Mouse (Mus musculus) large intestine, adult 2 months (tissue): ENCODE results near the gene Trp53i13. TPM values are rescaled to one million over a fixed set of nuclear protein-coding genes. Genes with fewer than 3 reads are reported as not detected.

Experiments used
- DNase-seq: peaks from one replicate; pipeline ENCODE4 v3.0.0-alpha.2; 2012; ENCODE audit warnings: low read depth, low spot score
- WGBS: fragments of 180-500 bp; shearing (Covaris S2); methylation state at CpG from one replicate; pipeline ENCODE4 v1.1.7; 2018; 5-methylcytosine and 5-hydroxymethylcytosine counted together
- polyA plus RNA-seq: library from polyadenylated mRNA; depleted of rRNA; stranded (reverse); fragments of >200 nt; gene quantifications from 2 replicates; pipeline ENCODE4 v1.2.3, GENCODE M21; 2012

Trp53i13 gene
- polyA plus RNA-seq, 1 experiment, result 22.6 TPM

DNA sequence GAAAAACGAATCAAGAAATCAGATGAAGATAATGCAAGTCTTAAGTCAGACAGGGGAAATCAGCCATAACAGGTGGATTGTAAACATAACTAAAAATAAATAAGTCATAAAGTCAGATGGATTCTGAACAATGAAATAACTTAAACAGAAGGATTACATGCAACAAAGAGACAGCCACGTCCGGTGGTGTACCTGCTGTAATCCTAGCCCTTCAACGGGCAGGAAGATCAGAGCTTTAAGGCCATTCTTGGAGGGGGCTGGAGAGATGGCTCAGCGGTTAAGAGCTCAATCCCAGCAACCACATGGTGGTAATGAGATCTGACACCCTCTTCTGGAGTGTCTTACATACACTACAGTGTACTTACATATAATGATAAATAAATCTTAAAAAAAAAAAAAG lies 4.4 kb downstream of the Trp53i13 start:
- DNase-seq, result no peak
- WGBS, result 68% methylated on average over 5 of the region's 5 CpGs

DNA sequence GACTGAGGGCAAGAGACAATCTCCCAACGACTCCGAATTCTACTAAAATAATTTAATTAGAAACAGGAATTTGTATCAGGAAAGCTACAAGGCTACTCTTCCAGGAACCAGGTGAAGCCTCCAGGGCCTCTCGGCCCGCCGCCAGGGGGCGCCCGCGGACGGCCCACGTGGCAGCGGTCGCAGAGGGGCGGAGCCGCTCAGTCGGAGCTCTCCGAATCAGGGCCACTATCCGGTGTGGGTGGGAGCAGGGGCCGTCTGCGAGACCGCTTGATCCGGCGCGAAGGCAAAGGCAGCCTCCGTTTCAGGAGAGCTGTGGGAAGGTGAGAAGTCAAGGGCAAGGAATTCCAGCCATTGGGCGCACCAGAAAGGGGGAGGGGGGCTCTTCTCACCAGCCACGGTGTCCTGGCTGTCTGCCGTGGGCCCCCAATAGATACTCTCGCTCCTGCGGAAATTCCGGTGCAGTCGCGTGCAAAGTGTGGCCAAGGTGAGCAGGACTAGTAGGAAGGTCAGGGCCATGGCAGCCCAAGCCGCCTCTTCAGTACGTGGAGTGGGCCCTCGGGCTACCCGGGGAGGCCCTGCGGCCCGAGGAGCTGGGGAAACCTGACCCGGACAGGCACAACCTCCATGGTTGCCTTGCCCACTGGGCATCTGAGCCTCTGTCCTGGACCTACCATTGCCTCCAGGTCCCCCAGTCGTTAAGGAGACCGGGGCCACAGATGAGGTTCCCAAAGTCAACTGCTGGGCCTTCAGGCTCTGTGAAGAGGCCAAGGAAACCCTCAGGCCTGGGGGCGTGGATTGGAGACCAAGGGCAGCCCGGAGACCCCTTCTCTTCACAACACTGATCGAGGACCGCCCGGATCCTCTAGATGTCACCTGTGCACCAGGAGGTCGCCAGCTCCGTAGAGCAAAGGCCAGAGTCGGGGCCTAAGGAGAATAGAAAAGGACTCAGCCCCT lies 7.4 kb downstream of the Trp53i13 start:
- WGBS, result 28% methylated on average over 49 of the region's 49 CpGs
- no peak for DNase-seq

DNA sequence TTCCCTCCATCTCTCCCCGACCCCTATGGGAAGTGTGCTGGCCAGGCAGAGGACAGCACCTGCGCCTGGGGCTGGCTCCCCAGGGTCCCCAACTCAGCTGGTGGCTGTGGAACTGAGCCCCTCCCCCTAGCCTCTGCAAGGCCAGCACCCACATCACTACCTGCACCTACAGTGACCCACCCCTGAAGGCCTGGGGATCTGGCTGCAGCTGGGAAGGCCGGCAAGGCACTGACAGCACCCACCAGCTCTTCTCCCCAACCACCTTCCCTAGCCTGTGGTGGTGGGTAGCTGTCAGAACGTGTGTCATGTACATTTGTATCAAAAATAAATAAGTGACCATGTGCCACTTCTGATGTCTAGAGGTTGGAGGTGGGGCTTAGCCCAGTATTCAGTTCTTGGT lies 8.4 kb downstream of the Trp53i13 start:
- no peak for DNase-seq
- WGBS, result 75% methylated on average over 4 of the region's 4 CpGs

DNA sequence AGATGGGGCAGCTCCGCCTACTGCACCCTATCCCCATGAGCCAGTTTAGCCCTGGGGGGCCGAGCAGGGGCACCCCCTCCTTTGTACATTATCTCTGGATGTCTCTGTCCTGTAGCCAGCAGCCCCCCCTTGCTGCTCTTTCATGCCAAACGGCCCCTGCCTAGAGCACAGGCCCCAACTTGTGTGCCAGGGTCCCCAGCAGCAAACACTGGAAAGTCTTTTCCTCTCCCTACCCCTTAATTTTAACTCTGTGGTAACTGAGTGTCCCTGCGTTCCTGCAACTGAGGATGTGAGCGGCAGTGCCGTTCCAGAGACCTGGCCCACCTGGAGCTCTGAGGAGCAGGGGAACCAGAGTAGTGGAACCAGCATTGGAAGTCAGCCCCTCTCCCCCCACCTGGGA lies 8.8 kb downstream of the Trp53i13 start:
- 89% methylated on average over 6 of the region's 6 CpGs for WGBS
- DNase-seq, result no peak

DNA sequence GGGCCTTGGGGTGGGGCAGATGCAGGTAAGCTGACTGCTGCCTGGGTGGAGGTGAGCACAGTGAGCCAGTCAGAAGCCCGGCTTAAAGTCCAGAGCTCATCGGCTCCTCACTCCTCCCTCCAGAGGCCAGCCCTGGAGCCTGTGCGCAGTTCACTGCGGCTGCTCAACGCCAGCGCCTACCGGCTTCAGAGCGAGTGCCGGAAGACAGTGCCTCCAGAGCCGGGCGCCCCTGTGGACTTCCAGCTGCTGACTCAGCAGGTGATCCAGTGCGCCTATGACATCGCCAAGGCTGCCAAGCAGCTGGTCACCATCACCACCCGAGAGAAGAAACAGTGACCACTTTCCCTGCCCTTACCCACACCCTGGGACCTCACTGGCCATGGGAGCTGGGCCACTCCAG lies 9.5 kb downstream of the Trp53i13 start:
- no peak for DNase-seq
- 45% methylated on average over 14 of the region's 14 CpGs for WGBS

DNA sequence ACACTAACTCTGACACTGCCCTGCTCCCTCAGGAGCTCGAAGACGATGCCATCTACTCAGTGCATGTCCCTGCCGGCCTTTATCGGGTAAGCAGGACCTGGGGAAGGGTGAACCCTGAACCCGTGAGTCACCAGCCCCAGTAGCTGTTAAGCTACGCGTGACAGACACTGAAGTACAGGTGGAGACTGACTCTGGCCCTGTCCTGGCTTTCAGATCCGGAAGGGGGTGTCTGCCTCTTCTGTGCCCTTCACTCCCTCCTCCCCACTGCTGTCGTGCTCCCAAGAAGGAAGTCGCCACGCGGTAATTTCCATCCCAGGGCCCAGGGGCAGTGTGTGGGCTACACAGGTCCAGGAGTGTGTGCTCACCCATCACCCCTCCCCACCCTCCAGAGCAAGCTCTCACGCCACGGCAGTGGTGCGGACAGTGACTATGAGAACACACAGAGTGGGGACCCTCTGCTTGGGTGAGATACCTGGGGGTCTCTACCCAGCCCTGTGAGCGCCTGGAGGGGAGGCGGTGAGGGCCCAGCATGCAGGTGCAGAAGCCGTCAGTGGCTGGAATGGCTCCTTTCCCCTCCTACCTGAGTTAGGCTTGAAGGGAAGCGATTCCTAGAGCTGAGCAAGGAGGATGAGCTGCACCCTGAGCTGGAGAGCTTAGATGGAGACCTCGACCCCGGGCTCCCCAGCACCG lies 10.3 kb downstream of the Trp53i13 start:
- no peak for DNase-seq
- WGBS, result 76% methylated on average over 22 of the region's 22 CpGs

DNA sequence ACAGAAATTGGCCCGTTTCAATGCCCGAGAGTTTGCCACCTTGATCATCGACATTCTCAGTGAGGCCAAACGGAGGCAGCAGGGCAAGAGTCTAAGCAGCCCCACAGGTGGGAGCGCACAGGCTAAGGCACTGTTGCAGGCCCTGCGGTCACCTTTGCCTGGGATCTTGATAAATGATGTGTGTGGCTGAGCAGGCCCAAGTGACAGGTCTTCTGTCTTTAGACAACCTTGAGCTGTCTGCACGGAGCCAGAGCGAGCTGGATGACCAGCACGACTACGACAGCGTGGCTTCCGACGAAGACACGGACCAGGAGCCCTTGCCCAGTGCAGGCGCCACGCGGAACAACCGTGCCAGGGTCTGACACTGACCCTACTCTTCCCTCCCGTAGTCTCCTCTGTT lies 11.4 kb downstream of the Trp53i13 start:
- no peak for DNase-seq

DNA sequence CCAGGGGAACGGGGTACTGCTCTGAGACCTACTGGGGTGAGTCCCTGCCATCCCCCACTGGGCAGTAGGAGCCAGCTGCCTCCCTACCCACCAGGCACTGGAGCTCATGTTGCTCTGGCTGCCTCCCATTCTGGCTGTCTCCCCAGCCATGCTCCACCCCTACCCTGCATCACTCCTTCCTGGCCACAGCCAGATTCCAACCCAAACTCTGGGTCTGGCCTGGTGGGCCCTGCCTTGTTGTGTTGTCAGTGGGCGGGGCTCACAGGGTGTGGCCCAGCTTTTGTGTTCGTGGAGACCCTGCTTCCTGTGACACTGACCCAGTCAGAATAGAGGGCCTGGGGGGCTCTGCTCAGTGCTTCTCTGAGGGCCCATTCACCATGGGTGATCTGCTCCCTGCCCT lies 12.3 kb downstream of the Trp53i13 start:
- WGBS, result 72% methylated on average over 3 of the region's 3 CpGs
- no peak for DNase-seq

More for the DNA sequence above, 11.4 kb downstream of the Trp53i13 start:
- 94% methylated on average over 19 of the region's 19 CpGs for WGBS

DNA sequence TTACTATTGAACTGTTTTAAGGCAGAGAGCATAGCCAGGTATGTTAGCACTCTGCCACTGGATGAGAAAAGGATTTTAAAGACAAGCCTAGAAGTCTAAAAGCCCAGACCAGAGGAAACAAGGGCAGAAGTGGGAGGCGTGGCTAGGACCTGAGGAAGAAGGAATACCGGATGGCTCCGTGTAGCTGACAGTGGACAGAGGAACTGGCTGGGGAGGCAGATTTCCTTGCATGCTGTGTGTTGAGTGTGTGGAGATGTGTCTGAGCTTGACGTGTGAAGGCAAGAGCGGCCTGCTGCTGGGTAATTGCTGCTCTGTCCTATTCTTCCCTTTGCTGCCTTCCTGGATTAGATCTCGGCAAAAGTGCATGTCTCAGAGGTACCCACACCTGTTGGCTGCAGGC lies 13.3 kb downstream of the Trp53i13 start:
- DNase-seq, result no peak
- WGBS, result 84% methylated on average over 6 of the region's 6 CpGs

DNA sequence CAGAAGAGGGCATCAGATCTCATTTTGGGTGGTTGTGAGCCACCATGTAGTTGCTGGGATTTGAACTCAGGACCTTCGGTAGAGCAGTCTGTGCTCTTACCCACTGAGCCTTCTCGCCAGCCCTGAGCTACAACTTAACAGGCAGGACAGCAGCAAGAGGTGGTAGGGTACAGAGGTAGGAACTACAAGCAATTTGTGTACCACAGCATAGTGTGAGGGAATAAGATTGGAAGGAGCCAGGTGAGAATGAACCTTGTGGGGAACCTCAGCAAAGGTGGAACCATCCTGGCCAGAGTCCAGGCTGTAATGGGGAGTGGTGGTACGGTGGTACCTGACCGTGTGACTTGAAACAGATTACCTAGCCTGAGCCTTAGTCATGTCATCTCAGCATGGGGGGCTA lies 13.8 kb downstream of the Trp53i13 start:
- DNase-seq, result no peak
- 92% methylated on average over 4 of the region's 4 CpGs for WGBS

DNA sequence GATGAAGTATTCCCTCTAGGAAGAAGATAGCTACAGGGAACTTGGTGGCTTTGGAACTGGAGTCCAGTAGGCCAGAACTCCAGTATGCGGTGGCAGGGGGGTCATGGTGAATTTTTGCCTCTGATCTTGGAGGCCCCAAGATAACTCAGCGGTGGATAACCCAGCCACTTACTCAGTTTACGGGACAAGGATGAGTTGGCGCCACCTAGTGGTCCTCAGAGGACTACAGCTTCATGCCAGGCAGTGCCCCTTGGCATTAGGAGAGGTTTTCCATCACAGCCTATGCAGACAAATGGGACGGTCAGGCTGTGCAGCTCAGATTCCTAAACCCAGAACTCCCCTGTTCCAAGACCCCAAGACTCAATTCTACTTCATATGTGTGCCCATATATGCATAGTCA lies 14.4 kb downstream of the Trp53i13 start:
- DNase-seq, result no peak
- 15% methylated on average over 5 of the region's 5 CpGs for WGBS

DNA sequence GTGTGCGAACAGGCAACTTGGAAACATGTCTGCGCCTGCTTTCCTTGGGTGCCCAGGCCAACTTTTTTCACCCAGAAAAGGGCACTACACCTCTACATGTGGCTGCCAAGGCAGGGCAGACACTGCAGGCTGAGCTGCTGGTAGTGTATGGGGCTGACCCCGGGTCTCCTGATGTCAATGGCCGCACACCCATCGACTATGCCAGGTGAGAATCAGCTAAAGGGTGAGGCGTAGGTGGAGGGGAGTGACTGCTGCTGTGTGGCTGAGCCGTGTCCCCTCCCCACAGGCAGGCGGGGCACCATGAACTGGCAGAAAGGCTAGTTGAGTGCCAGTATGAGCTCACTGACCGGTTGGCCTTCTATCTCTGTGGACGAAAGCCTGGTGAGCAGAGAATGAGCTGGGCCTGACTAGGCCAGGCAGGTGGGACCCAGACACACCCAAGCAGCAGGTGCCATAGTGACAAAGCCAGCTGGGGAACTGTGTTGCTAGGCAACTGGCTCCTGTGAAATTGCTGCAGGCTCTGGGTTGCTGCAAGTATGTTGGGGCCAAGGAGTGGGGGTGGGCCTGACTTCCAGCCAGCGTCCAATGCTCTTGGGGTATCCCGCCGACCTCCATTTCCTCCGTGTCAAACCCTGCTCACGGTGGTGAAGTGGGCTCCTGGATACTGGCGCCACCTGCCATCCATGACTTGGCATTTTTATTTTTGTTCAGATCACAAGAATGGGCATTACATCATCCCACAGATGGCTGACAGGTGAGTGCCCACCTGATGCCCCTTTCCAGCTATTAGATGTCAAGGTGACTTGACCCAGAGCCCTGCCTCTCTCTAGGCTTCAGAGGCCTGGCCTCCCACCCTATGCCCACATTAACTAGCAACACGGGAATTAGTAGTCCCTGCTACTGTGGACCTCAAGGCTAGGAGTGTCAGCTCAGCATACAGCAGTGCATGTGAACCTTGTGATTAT lies 15.1 kb downstream of the Trp53i13 start:
- no peak for DNase-seq
- WGBS, result 66% methylated on average over 17 of the region's 17 CpGs

DNA sequence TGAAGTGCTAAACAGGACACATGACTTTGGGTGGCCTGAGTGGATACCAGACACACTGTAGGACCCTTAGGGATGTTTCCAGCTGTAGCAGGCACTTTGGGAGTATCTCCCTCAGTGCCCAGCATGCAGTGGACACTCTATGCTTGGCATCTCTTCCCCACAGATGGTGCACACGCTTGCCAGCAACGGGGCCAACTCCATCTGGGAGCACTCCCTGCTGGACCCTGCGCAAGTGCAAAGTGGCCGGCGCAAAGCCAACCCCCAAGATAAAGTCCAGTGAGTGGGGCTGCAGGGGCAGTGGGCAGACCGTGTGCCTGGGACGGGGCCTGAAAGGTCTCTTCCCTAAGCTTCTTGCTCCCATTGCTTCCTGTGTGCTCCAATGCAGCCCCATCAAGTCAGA lies 16.4 kb downstream of the Trp53i13 start:
- no peak for DNase-seq
- WGBS, result 89% methylated on average over 7 of the region's 7 CpGs

DNA sequence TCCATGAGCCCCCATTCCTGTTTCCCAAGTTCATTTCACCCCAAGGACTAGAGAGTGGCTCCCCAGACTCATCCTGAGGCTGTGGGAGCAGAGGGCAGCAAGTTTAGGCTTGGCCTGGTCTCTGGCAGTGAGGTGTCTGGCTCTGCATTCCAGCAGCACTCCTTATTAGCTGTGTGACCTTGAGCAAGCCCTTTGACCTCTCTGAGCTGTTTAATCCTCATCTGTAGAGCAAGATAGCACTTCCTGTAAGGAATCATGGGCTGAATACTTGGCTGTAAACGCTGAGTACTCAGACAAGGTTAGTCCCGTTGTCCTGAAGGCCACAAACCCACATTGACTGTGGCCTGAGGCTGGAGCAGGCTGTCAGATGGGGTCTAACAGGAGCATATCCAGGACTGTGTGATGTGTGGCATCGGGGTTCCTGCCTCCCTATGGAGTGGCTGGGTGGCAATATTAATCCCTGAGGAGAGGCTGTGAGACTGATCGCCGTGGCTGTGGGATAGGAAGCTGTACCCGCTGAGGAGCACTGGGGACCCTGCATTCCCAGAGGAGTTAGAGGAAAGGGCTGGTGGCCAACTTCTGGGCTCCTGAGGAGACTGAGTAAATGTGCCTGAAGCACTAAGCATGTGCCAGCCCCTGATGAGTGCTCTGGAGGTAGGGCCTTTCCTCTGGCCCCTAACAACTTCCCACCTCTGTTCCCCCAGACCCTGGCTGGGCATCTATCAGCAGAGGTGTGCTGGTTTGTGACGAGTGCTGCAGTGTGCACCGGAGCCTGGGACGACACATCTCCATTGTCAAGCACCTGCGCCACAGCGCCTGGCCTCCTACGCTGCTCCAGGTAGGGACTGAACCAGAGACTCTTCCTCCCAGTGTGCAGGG lies 17.3 kb downstream of the Trp53i13 start:
- WGBS, result 79% methylated on average over 12 of the region's 12 CpGs
- DNase-seq, result no peak

DNA sequence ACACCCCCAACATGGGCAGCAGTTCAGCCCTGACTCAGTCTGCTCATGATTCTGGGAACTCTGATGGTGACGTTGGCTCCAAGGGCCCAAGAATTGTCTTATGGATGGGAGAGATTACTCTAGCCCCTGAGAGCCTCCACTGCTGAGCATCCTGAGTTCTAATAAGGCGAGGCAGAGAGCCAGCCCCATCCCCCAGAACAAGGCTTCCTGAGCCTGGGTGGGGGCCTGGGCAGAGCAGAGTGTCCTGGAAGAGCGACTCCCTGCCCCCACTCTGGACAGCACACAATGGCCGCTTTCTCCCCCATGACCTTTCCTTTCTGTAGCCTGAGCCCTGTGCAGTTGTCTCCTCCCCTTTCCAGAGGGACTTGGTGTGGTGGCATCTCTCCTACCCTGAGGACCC lies 17.9 kb downstream of the Trp53i13 start:
- 75% methylated on average over 4 of the region's 4 CpGs for WGBS
- no peak for DNase-seq

DNA sequence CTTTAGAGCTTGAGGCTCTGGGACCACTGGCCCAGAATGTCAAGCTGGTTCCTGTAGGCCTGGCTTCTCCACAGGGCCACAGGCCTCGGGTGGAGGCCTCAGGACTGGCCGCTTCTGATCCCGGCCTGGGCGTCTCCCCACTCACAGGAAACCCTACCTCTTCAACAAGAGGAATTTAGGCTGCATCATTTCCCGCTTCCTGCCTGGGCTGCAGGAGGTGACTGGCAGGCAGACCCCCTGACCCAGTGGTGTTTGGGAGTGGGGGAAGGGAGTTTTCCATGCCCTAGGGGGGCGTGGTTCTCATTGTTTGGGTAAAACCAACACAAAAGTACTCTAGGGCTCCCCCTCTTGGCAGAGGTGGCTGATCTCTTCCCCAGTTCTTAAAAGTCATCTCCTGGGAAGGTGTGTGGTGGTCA lies 18.4 kb downstream of the Trp53i13 start:
- WGBS, result 68% methylated on average over 6 of the region's 6 CpGs
- DNase-seq, result no peak

DNA sequence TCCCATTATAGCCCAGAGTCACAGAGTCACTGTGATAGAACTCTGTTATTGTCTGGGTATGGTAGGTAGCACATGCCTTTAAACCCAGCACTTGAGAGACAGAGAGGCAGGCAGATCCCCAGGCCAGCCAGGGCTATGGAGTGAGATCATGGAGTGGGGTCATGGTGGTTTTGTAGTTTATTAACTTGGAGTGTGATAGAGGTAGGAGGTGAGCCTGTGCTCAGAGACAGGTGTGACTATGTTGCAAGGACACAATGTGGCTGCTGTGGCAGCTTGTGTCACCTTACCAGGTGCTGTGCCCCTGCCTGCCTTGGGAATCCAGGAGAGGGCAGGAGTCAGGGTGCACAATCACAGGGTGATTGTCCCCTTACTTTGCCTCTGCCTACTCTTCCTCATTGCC lies 20.3 kb downstream of the Trp53i13 start:
- no peak for DNase-seq

DNA sequence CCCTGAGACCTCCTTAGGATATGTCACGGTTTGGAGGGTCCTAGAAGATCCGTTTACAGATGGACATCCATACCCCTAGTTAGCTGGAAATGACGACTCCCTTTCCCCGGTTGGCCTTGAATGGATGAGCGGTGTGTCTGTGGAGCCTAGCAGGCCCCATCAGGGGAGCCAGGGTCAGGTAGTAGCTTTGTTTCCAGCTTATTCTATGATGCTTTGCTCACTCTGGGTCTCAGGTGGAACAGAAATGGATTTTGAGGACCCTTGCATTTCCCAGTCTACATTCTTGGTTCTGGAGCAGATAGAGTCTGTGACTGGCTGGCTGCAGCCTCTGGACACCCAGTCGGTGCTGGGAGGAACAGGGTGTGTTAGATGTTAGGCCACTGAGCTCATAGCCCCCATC lies 21.0 kb downstream of the Trp53i13 start:
- 64% methylated on average over 6 of the region's 6 CpGs for WGBS
- no peak for DNase-seq

DNA sequence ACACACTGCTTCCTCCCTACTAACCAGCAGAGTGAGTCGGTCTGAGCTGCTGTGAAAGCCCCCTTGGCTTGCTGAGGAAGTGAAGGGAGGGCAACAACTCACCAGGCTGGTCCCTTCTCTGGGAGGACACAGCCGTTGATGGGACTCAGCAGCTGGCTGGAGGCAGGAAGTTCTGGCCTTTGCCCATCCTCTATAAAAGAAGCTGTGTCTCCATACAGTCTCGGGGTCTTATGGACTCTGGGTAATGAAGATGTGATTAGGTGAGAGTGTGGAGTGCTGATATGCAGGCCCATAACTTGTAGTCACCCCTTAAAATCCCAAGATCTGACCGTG lies 21.5 kb downstream of the Trp53i13 start:
- DNase-seq, result no peak
- 16% methylated on average over 4 of the region's 4 CpGs for WGBS
